Mouse (Mus musculus) MEL (cell line): ENCODE data around the gene Zc3hav1.

Experiments used
- CTCF ChIP-seq, 3 experiments: IDR thresholded peaks in 2 of 3; conservative IDR thresholded peaks in 1 of 3; 2 replicates each; pipeline ENCODE4 v1.5.1; 2011 to 2012; ENCODE audit warnings: low read length in 3 of 3, low read depth in 2 of 3, mild to moderate bottlenecking in 2 of 3, improper control_type of control experiment in 1 of 3, inconsistent platforms in 1 of 3, mixed read lengths in 1 of 3, moderate library complexity in 1 of 3; ENCODE audit not compliant: control insufficient read depth in 1 of 3, insufficient read depth in 1 of 3, poor library complexity in 1 of 3, severe bottlenecking in 1 of 3
- EP300 ChIP-seq, 2 experiments: IDR thresholded peaks; 2 replicates each; pipeline ENCODE4 v1.6.1; 2011; ENCODE audit warnings: improper control_type of control experiment in 2 of 2, low read length in 2 of 2, low read depth in 1 of 2, mild to moderate bottlenecking in 1 of 2
- GABPA ChIP-seq: IDR thresholded peaks from 2 replicates; pipeline ENCODE4 v1.6.1; 2012; ENCODE audit warnings: low read depth, mild to moderate bottlenecking, inconsistent platforms, low read length, improper control_type of control experiment, moderate library complexity
- GATA1 ChIP-seq: IDR thresholded peaks from 2 replicates; pipeline ENCODE4 v1.6.1; 2011; ENCODE audit warnings: low read depth, low read length, improper control_type of control experiment
- HCFC1 ChIP-seq: IDR thresholded peaks from 2 replicates; pipeline ENCODE4 v1.6.1; 2012; ENCODE audit warnings: low read depth, mild to moderate bottlenecking, inconsistent platforms, low read length, improper control_type of control experiment, moderate library complexity
- KAT2A ChIP-seq: conservative IDR thresholded peaks from 2 replicates; pipeline ENCODE4 v1.6.1; 2012; ENCODE audit warnings: low read depth, low read length, improper control_type of control experiment, inconsistent platforms
- MAX ChIP-seq: IDR thresholded peaks from 2 replicates; pipeline ENCODE4 v1.6.1; 2011; ENCODE audit warnings: low read length, improper control_type of control experiment
- MYB ChIP-seq: IDR thresholded peaks from 2 replicates; pipeline ENCODE4 v1.6.1; 2011; ENCODE audit warnings: mild to moderate bottlenecking, low read depth, low read length, improper control_type of control experiment
- POLR2A ChIP-seq, 2 experiments: IDR thresholded peaks; 2 replicates each; pipeline ENCODE4 v1.6.1; 2011 to 2012; ENCODE audit warnings: low read length in 2 of 2, mild to moderate bottlenecking in 2 of 2, control low read depth in 1 of 2, improper control_type of control experiment in 1 of 2, low read depth in 1 of 2, moderate library complexity in 1 of 2; ENCODE audit not compliant: control insufficient read depth in 1 of 2, insufficient read depth in 1 of 2, poor library complexity in 1 of 2
- SMC3 ChIP-seq: IDR thresholded peaks from 2 replicates; pipeline ENCODE4 v1.6.1; 2011; ENCODE audit warnings: low read depth, low read length, improper control_type of control experiment
- USF1 ChIP-seq: IDR thresholded peaks from 2 replicates; pipeline ENCODE4 v1.6.1; 2014; ENCODE audit warnings: low read depth, mild to moderate bottlenecking, inconsistent platforms, low read length, improper control_type of control experiment, moderate library complexity
- USF2 ChIP-seq, 2 experiments: IDR thresholded peaks; 2 replicates each; pipeline ENCODE4 v1.6.1; 2011 to 2012; ENCODE audit warnings: improper control_type of control experiment in 2 of 2, low read length in 2 of 2, borderline replicate concordance in 1 of 2, inconsistent platforms in 1 of 2, low read depth in 1 of 2, mild to moderate bottlenecking in 1 of 2; ENCODE audit not compliant: insufficient read depth in 1 of 2
- ZC3H11A ChIP-seq: IDR thresholded peaks from 2 replicates; pipeline ENCODE4 v1.6.1; 2012; ENCODE audit warnings: low read depth, mild to moderate bottlenecking, inconsistent platforms, low read length, improper control_type of control experiment
- ZNF384 ChIP-seq: IDR thresholded peaks from 2 replicates; pipeline ENCODE4 v1.6.1; 2012; ENCODE audit warnings: low read depth, mild to moderate bottlenecking, inconsistent platforms, low read length, improper control_type of control experiment

- TF ChIP-seq CTCF (IDR thresholded peaks at IDR 0.05 in 2 of 3, conservative IDR thresholded peaks at IDR 0.05 in 1 of 3; ENCODE audit: control insufficient read depth in 1 of 3, insufficient read depth in 1 of 3, low read depth in 2 of 3, low read length in 3 of 3, poor library complexity in 1 of 3, severe bottlenecking in 1 of 3) (no peak), USF1 (no peak), SMC3 (no peak), POLR2A (IDR thresholded peaks at IDR 0.05; ENCODE audit: control insufficient read depth in 1 of 2, insufficient read depth in 1 of 2, low read depth in 1 of 2, low read length in 2 of 2, poor library complexity in 1 of 2) (no peak; a peak in 1 of 4 replicates), USF2 (IDR thresholded peaks at IDR 0.05; ENCODE audit: borderline replicate concordance in 1 of 2, insufficient read depth in 1 of 2, low read depth in 1 of 2, low read length in 2 of 2) (no peak), ZNF384 (no peak), ZC3H11A (no peak), HCFC1 (no peak), GATA1 (peak; percentile 94), MAX (no peak; the same call in 1 of the 2 replicates), EP300 (IDR thresholded peaks at IDR 0.05; ENCODE audit: low read depth in 1 of 2, low read length in 2 of 2) (peak; percentile 90 to 92), GABPA (no peak), KAT2A (no peak), MYB (no peak)
These were observed 12.4 kb downstream of the Zc3hav1 start for GRCm38 (mm10) chr6:38341751-38342665.
